Mouse (Mus musculus): ENCODE results near the gene H2al1e.

- TF ChIP-seq POLR2A (IDR thresholded peaks at IDR 0.05; ENCODE audit: control insufficient read depth, extremely low read depth, insufficient read depth, low read length, poor library complexity) (no peak), CTCF (IDR thresholded peaks at IDR 0.05; ENCODE audit: borderline replicate concordance, control insufficient read depth, extremely low read depth, insufficient read depth, low read length, poor library complexity) (no peak)
Observed at GRCm38 (mm10) chrX:11360823-11361222, 49.1 kb downstream of the H2al1e start.
